Mouse (Mus musculus) splenic B cell, adult 2 months (primary cell): ENCODE data around the gene Jam3.

Source experiments
- DNase-seq: peaks from one replicate; pipeline ENCODE4 v3.0.0-alpha.2; 2011; ENCODE audit warnings: low read depth, low spot score
- H3K27me3 ChIP-seq: 2 replicates; pipeline ENCODE4 v1.6.1; 2012; ENCODE audit warnings: mild to moderate bottlenecking, low read length, moderate library complexity, mixed read lengths; ENCODE audit not compliant: control insufficient read depth, poor library complexity, insufficient read depth, severe bottlenecking
- H3K36me3 ChIP-seq: 2 replicates; pipeline ENCODE4 v1.6.1; 2012; ENCODE audit warnings: mild to moderate bottlenecking, low read length, moderate library complexity, mixed read lengths; ENCODE audit not compliant: control insufficient read depth, poor library complexity, insufficient read depth, severe bottlenecking

Jam3 gene

GRCm38 (mm10) chr9:27146826-27147225 is 8.4 kb downstream of the Jam3 start:
- Histone ChIP-seq H3K36me3 (no peaks in the 10 kb centered on the region), H3K27me3 (no peaks in the 10 kb centered on the region)
- no peak for DNase-seq

GRCm38 (mm10) chr9:27144996-27145395 is 10.2 kb downstream of the Jam3 start:
- no peaks in the 10 kb centered on the region for H3K36me3 ChIP-seq

GRCm38 (mm10) chr9:27144271-27144840 is 10.9 kb downstream of the Jam3 start:
- H3K36me3 ChIP-seq, result no peaks in the 10 kb centered on the region
- H3K27me3 ChIP-seq, result no peaks in the 10 kb centered on the region
- DNase-seq, result no peak

More at GRCm38 (mm10) chr9:27144996-27145395, 10.2 kb downstream of the Jam3 start:
- no peak for DNase-seq
- no peaks in the 10 kb centered on the region for H3K27me3 ChIP-seq

GRCm38 (mm10) chr9:27140432-27141065 is 14.7 kb downstream of the Jam3 start:
- H3K36me3 ChIP-seq, result no peaks in the 10 kb centered on the region
- DNase-seq, result no peak
- H3K27me3 ChIP-seq, result no peaks in the 10 kb centered on the region

- no peak for DNase-seq
Measured at GRCm38 (mm10) chr9:27136651-27137050, 18.6 kb downstream of the Jam3 start.

GRCm38 (mm10) chr9:27135372-27135771 is 19.8 kb downstream of the Jam3 start:
- no peaks in the 10 kb centered on the region for H3K27me3 ChIP-seq
- no peak for DNase-seq
- no peaks in the 10 kb centered on the region for H3K36me3 ChIP-seq

More at GRCm38 (mm10) chr9:27136651-27137050, 18.6 kb downstream of the Jam3 start:
- Histone ChIP-seq H3K27me3 (no peaks in the 10 kb centered on the region), H3K36me3 (no peaks in the 10 kb centered on the region)

GRCm38 (mm10) chr9:27134410-27134809 is 20.8 kb downstream of the Jam3 start:
- no peaks in the 10 kb centered on the region for H3K36me3 ChIP-seq
- no peak for DNase-seq
- H3K27me3 ChIP-seq, result no peaks in the 10 kb centered on the region

- no peak for DNase-seq
- Histone ChIP-seq H3K36me3 (no peaks in the 10 kb centered on the region), H3K27me3 (no peaks in the 10 kb centered on the region)
Measured at GRCm38 (mm10) chr9:27128629-27129028, 26.6 kb downstream of the Jam3 start.

- Histone ChIP-seq H3K36me3 (no peaks in the 10 kb centered on the region), H3K27me3 (no peaks in the 10 kb centered on the region)
- DNase-seq, result no peak
Measured at GRCm38 (mm10) chr9:27126543-27126942, 28.7 kb downstream of the Jam3 start.

- Histone ChIP-seq H3K36me3 (no peaks in the 10 kb centered on the region), H3K27me3 (no peaks in the 10 kb centered on the region)
- no peak for DNase-seq
Measured at GRCm38 (mm10) chr9:27125450-27125849, 29.8 kb downstream of the Jam3 start.

GRCm38 (mm10) chr9:27123947-27124346 is 31.3 kb downstream of the Jam3 start:
- H3K27me3 ChIP-seq, result no peaks in the 10 kb centered on the region
- H3K36me3 ChIP-seq, result no peaks in the 10 kb centered on the region
- DNase-seq, result no peak

GRCm38 (mm10) chr9:27122963-27123362 is 32.3 kb downstream of the Jam3 start:
- H3K27me3 ChIP-seq, result no peaks in the 10 kb centered on the region
- no peak for DNase-seq
- no peaks in the 10 kb centered on the region for H3K36me3 ChIP-seq

- no peak for DNase-seq
- no peaks in the 10 kb centered on the region for H3K36me3 ChIP-seq
- no peaks in the 10 kb centered on the region for H3K27me3 ChIP-seq
Measured at GRCm38 (mm10) chr9:27122076-27122475, 33.1 kb downstream of the Jam3 start.

GRCm38 (mm10) chr9:27121254-27121653 is 34.0 kb downstream of the Jam3 start:
- DNase-seq, result no peak
- Histone ChIP-seq H3K27me3 (no peaks in the 10 kb centered on the region), H3K36me3 (no peaks in the 10 kb centered on the region)

- Histone ChIP-seq H3K27me3 (no peaks in the 10 kb centered on the region), H3K36me3 (no peaks in the 10 kb centered on the region)
- DNase-seq, result no peak
Measured at GRCm38 (mm10) chr9:27111756-27112155, 43.5 kb downstream of the Jam3 start.

- H3K27me3 ChIP-seq, result no peaks in the 10 kb centered on the region
- DNase-seq, result no peak
- no peaks in the 10 kb centered on the region for H3K36me3 ChIP-seq
Measured at GRCm38 (mm10) chr9:27110681-27111080, 44.5 kb downstream of the Jam3 start.
